ENCODE assay signal across 8 mouse cellular contexts in the genomic region with DNA sequence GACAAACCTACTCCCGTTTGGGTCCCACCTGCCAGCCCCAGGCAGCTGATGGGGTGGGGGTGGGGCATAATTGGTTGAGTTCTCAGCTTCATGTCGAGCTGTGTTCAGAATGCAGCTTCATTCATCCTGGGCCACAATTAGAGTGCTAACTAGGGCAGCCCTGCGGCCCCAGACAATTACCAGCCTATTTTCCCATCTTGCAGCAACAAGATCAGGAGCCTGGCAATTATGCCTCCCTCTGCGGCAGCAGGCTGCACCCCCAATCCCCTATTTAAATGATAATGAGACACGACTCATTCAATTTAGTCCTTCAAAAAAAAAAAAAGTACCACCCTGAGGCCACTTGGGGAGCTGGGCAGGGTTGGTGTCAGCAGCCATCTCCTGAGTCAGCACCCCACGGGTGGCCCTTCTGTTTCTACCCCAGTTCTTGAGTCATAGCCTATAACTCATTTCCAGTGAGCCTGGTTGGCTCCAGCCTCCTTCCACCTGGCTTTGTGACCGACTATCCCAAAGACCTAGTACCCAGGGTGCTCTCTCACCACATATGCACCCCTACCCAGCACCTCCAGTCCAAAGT. TPM values are rescaled to one million over a fixed set of nuclear protein-coding genes. Genes with fewer than 3 reads are reported as not detected.
DNase-seq lines count a peak whose midpoint lies in the region; ATAC-seq and TF ChIP-seq lines count a peak whose summit lies in the region.

No protein-coding gene starts in this region.

- H3K9me3 ChIP-seq in heart, postnatal 0 days (replicated peaks; ENCODE audit: control insufficient read depth, low read length), result no peaks in the 10 kb centered on the region
- no peaks in the 10 kb centered on the region for H3K9me3 ChIP-seq in hindbrain, embryonic 10.5 days
- H3K9me3 ChIP-seq in midbrain, embryonic 12.5 days, result no peaks in the 10 kb centered on the region

- TF ChIP-seq CTCF in heart, postnatal 0 days (IDR thresholded peaks at IDR 0.05; ENCODE audit: low read depth), result no peak

- peaks cover 25% of the 10 kb centered on the region for H3K4me1 ChIP-seq in heart, postnatal 0 days (ENCODE audit: control insufficient read depth, insufficient read depth)
- H3K4me1 ChIP-seq in hindbrain, embryonic 10.5 days (replicated peaks), result peaks cover 39% of the 10 kb centered on the region
- peaks cover 53% of the 10 kb centered on the region for H3K4me1 ChIP-seq in midbrain, embryonic 12.5 days

- H3K27ac ChIP-seq in heart, postnatal 0 days (ENCODE audit: low read depth), result peak overlapping the region; percentile 75; the same call in 1 of the 2 replicates
- H3K27ac ChIP-seq in hindbrain, embryonic 10.5 days, result peak overlapping the region; percentile 85
- peak overlapping the region; percentile 89 for H3K27ac ChIP-seq in midbrain, embryonic 12.5 days (replicated peaks)

- intact Hi-C loops in heart, postnatal 10 days (cut with DNase I), result no loop called here

- H3K4me3 ChIP-seq in heart, postnatal 0 days (ENCODE audit: low read depth, low read length), result no peak overlapping the region
- H3K4me3 ChIP-seq in hindbrain, embryonic 10.5 days, result 0 out of 2 replicates have a peak overlapping the region, but pooled peaks have one; percentile 13
- no peak overlapping the region for H3K4me3 ChIP-seq in midbrain, embryonic 12.5 days

- H3K27me3 ChIP-seq in heart, postnatal 0 days (ENCODE audit: control insufficient read depth, insufficient read depth, low read length), result no peaks in the 10 kb centered on the region
- peaks cover 4% of the 10 kb centered on the region; the same call in 1 of the 2 replicates for H3K27me3 ChIP-seq in hindbrain, embryonic 10.5 days (ENCODE audit: insufficient read depth, poor library complexity, severe bottlenecking)
- peaks cover 5% of the 10 kb centered on the region; the same call in 1 of the 2 replicates for H3K27me3 ChIP-seq in midbrain, embryonic 12.5 days

- no peak for TF ChIP-seq EP300 in heart, postnatal 0 days (IDR thresholded peaks at IDR 0.05; ENCODE audit: low read depth)

- WGBS in heart, postnatal 0 days, result 46% methylated on average over 7 of the region's 7 CpGs
- WGBS in hindbrain, embryonic 10.5 days, result 13% methylated on average over 7 of the region's 7 CpGs
- 7% methylated on average over 7 of the region's 7 CpGs for WGBS in midbrain, embryonic 12.5 days

- H3K4me2 ChIP-seq in heart, postnatal 0 days (ENCODE audit: low read depth, low read length), result no peak overlapping the region
- peak overlapping the region; percentile 23 for H3K4me2 ChIP-seq in midbrain, embryonic 12.5 days (replicated peaks)

- H3K36me3 ChIP-seq in heart, postnatal 0 days (replicated peaks; ENCODE audit: control insufficient read depth, insufficient read depth, low read length), result peaks cover 14% of the 10 kb centered on the region; the same call in 1 of the 2 replicates
- peaks cover 12% of the 10 kb centered on the region; the same call in 1 of the 2 replicates for H3K36me3 ChIP-seq in hindbrain, embryonic 10.5 days
- no peaks in the 10 kb centered on the region for H3K36me3 ChIP-seq in midbrain, embryonic 12.5 days

- H3K9ac ChIP-seq in heart, postnatal 0 days (replicated peaks; ENCODE audit: low read depth, low read length), result no peak overlapping the region
- H3K9ac ChIP-seq in midbrain, embryonic 12.5 days (replicated peaks), result no peak overlapping the region

- no peak for DNase-seq in heart, postnatal 0 days (ENCODE audit: low spot score)
- no peak for DNase-seq in heart, postnatal 10 days
- DNase-seq in cerebellum, postnatal 14 days, result peak; percentile 62 to 64
- peak; percentile 51 for DNase-seq in hindbrain, embryonic 10.5 days (ENCODE audit: low spot score)
- DNase-seq in thymus, postnatal 4 days, result no peak
- DNase-seq in kidney, postnatal 25 days, result no peak

- ATAC-seq in heart, postnatal 0 days (ENCODE audit: insufficient read depth, low read depth), result no peak
- peak; percentile 89 for ATAC-seq in midbrain, embryonic 12.5 days (ENCODE audit: low FRiP score, low read depth)
- ATAC-seq in activated CD4-positive, CD25-positive, alpha-beta regulatory T cell, adult 4 months, result no peak

RNA-seq across cellular contexts. Expression of gene Fbrsl1, which starts 31.4 kb away (rescaled TPM):
- 19.2 and 37.0 TPM in 2 replicates for total RNA-seq in heart, postnatal 0 days (2014; rRNA removed; ENCODE audit: low replicate concordance)
- 6.8 and 7.6 TPM in 2 replicates for polyA plus RNA-seq in heart, postnatal 0 days (2015; fragmentation: Nextera tagmentation; extraction: Ambion mirVana)
- total RNA-seq in heart, postnatal 10 days (2021), result 10 to 100 TPM; 51.1 to 55.1 TPM
- 14.9 and 19.2 TPM in 2 replicates for polyA plus RNA-seq in hindbrain, embryonic 10.5 days (2016; fragmentation: Nextera tagmentation; extraction: Ambion mirVana)
- polyA plus RNA-seq in midbrain, embryonic 12.5 days (2016; fragmentation: Nextera tagmentation; extraction: Ambion mirVana), result 23.8 and 24.0 TPM in 2 replicates
- 1 to 10 TPM; 5.1 to 5.8 TPM for polyA plus RNA-seq in activated CD4-positive, CD25-positive, alpha-beta regulatory T cell, adult 4 months (2017; shearing (Covaris generic))

Comparison
In these comparisons a context has a peak if more than half of its experiments do, and no peak if none do; other contexts are left out.
1. DNase-seq: peak in cerebellum, postnatal 14 days (2 of 2) and hindbrain, embryonic 10.5 days (single experiment); none in heart, postnatal 0 days (single experiment), heart, postnatal 10 days (0 of 2), thymus, postnatal 4 days (single experiment) and kidney, postnatal 25 days (0 of 2).
2. Peak in every context shown above with its lines, with median percentiles within 50 percentile points of each other: H3K27ac ChIP-seq.